Mouse (Mus musculus) liver, postnatal 0 days (tissue): ENCODE measurements around the gene Fbxo17.

Experiments
- CTCF ChIP-seq: sonication (generic); IDR thresholded peaks from 2 replicates; pipeline ENCODE4 v1.5.1; 2016; ENCODE audit warnings: antibody characterized with exemption, low read depth
- EP300 ChIP-seq: IDR thresholded peaks from 2 replicates; pipeline ENCODE4 v1.6.1; 2016; ENCODE audit warnings: antibody characterized with exemption, low read depth, mild to moderate bottlenecking

GRCm38 (mm10) chr7:28785161-28785560 is 68.6 kb downstream of the Fbxo17 start:
- TF ChIP-seq CTCF: no peak
- TF ChIP-seq EP300: no peak
